Mouse (Mus musculus): Measurements from ENCODE around the gene 2700049A03Rik. TPM values are rescaled to one million over a fixed set of nuclear protein-coding genes. Genes with fewer than 3 reads are reported as not detected.

2700049A03Rik gene
- total and polyA plus RNA-seq, 2 experiments from 2014 or later: 7.5 to 7.8 TPM

- 79% methylated on average over 5 of the region's 5 CpGs for WGBS
- Histone ChIP-seq H3K27ac (no peak overlapping the region), H3K4me3 (ENCODE audit: low read length) (no peak overlapping the region), H3K4me1 (ENCODE audit: insufficient read depth, low read length) (0 out of 2 replicates have a peak, but pooled peaks cover 7% of the 10 kb centered on the region), H3K9ac (replicated peaks; ENCODE audit: low read length) (no peak overlapping the region), H3K27me3 (ENCODE audit: insufficient read depth, low read length) (no peaks in the 10 kb centered on the region), H3K4me2 (ENCODE audit: low read depth, low read length) (no peak overlapping the region), H3K36me3 (ENCODE audit: insufficient read depth, low read length) (peaks cover 24% of the 10 kb centered on the region; the same call in 1 of the 2 replicates), H3K9me3 (ENCODE audit: low read length) (no peaks in the 10 kb centered on the region)
- no peak for DNase-seq (ENCODE audit: low spot score)
- no peak for ATAC-seq
- TF ChIP-seq CTCF (IDR thresholded peaks at IDR 0.05; ENCODE audit: low read depth): 0 out of 2 replicates have a peak, but pooled peaks have one; percentile 21
Measured at GRCm38 (mm10) chr12:71139258-71139828, 2.7 kb downstream of the 2700049A03Rik start.

GRCm38 (mm10) chr12:71141189-71141588, 4.5 kb downstream of the 2700049A03Rik start:
- H3K9me3 ChIP-seq (ENCODE audit: low read length): no peaks in the 10 kb centered on the region
- no peak overlapping the region for H3K4me3 ChIP-seq (ENCODE audit: low read length)
- H3K4me2 ChIP-seq (ENCODE audit: low read depth, low read length): no peak overlapping the region
- no peak overlapping the region for H3K27ac ChIP-seq
- DNase-seq (ENCODE audit: low spot score) (no peak), ATAC-seq (no peak)
- 0 out of 2 replicates have a peak, but pooled peaks cover 7% of the 10 kb centered on the region for H3K4me1 ChIP-seq (ENCODE audit: insufficient read depth, low read length)
- no peaks in the 10 kb centered on the region for H3K27me3 ChIP-seq (ENCODE audit: insufficient read depth, low read length)
- H3K9ac ChIP-seq (replicated peaks; ENCODE audit: low read length): no peak overlapping the region
- peaks cover 29% of the 10 kb centered on the region; the same call in 1 of the 2 replicates for H3K36me3 ChIP-seq (ENCODE audit: insufficient read depth, low read length)
- TF ChIP-seq CTCF (IDR thresholded peaks at IDR 0.05; ENCODE audit: low read depth): no peak

GRCm38 (mm10) chr12:71147641-71148040, 11.0 kb downstream of the 2700049A03Rik start:
- DNase-seq (ENCODE audit: low spot score) (peak; percentile 66), ATAC-seq (no peak)
- TF ChIP-seq CTCF (IDR thresholded peaks at IDR 0.05; ENCODE audit: low read depth): peak; percentile 73
- Histone ChIP-seq H3K4me2 (ENCODE audit: low read depth, low read length) (no peak overlapping the region), H3K4me3 (ENCODE audit: low read length) (no peak overlapping the region), H3K36me3 (ENCODE audit: insufficient read depth, low read length) (peaks cover 52% of the 10 kb centered on the region), H3K4me1 (ENCODE audit: insufficient read depth, low read length) (no peaks in the 10 kb centered on the region), H3K9me3 (ENCODE audit: low read length) (no peaks in the 10 kb centered on the region), H3K9ac (replicated peaks; ENCODE audit: low read length) (no peak overlapping the region), H3K27ac (no peak overlapping the region), H3K27me3 (ENCODE audit: insufficient read depth, low read length) (no peaks in the 10 kb centered on the region)
- whole genome bisulfite sequencing: 88% methylated on average over 3 of the region's 3 CpGs

- peaks cover 55% of the 10 kb centered on the region for H3K36me3 ChIP-seq (ENCODE audit: insufficient read depth, low read length)
- no peaks in the 10 kb centered on the region for H3K27me3 ChIP-seq (ENCODE audit: insufficient read depth, low read length)
- DNase-seq (ENCODE audit: low spot score) (no peak), ATAC-seq (no peak)
- H3K4me3 ChIP-seq (ENCODE audit: low read length): no peak overlapping the region
- no peaks in the 10 kb centered on the region for H3K9me3 ChIP-seq (ENCODE audit: low read length)
- 96% methylated on average over 9 of the region's 9 CpGs for WGBS
- no peaks in the 10 kb centered on the region for H3K4me1 ChIP-seq (ENCODE audit: insufficient read depth, low read length)
- no peak overlapping the region for H3K9ac ChIP-seq (replicated peaks; ENCODE audit: low read length)
- TF ChIP-seq CTCF (IDR thresholded peaks at IDR 0.05; ENCODE audit: low read depth): no peak
- H3K27ac ChIP-seq: no peak overlapping the region
- no peak overlapping the region for H3K4me2 ChIP-seq (ENCODE audit: low read depth, low read length)
Measured at GRCm38 (mm10) chr12:71148801-71149200, 12.2 kb downstream of the 2700049A03Rik start.

GRCm38 (mm10) chr12:71149456-71149855, 12.8 kb downstream of the 2700049A03Rik start:
- no peak for ATAC-seq
- no peak for TF ChIP-seq CTCF (IDR thresholded peaks at IDR 0.05; ENCODE audit: low read depth)
- no peak for DNase-seq (ENCODE audit: low spot score)
- H3K4me2 ChIP-seq (ENCODE audit: low read depth, low read length): no peak overlapping the region
- no peaks in the 10 kb centered on the region for H3K9me3 ChIP-seq (ENCODE audit: low read length)
- no peak overlapping the region for H3K9ac ChIP-seq (replicated peaks; ENCODE audit: low read length)
- WGBS: 89% methylated on average over 6 of the region's 6 CpGs
- H3K36me3 ChIP-seq (ENCODE audit: insufficient read depth, low read length): peaks cover 51% of the 10 kb centered on the region
- H3K27ac ChIP-seq: no peak overlapping the region
- no peak overlapping the region for H3K4me3 ChIP-seq (ENCODE audit: low read length)
- H3K27me3 ChIP-seq (ENCODE audit: insufficient read depth, low read length): no peaks in the 10 kb centered on the region
- no peaks in the 10 kb centered on the region for H3K4me1 ChIP-seq (ENCODE audit: insufficient read depth, low read length)

- Histone ChIP-seq H3K4me3 (ENCODE audit: low read length) (no peak overlapping the region), H3K27ac (no peak overlapping the region), H3K9ac (replicated peaks; ENCODE audit: low read length) (no peak overlapping the region), H3K27me3 (ENCODE audit: insufficient read depth, low read length) (no peaks in the 10 kb centered on the region), H3K4me2 (ENCODE audit: low read depth, low read length) (no peak overlapping the region), H3K4me1 (ENCODE audit: insufficient read depth, low read length) (no peaks in the 10 kb centered on the region), H3K36me3 (ENCODE audit: insufficient read depth, low read length) (peaks cover 47% of the 10 kb centered on the region), H3K9me3 (ENCODE audit: low read length) (no peaks in the 10 kb centered on the region)
- WGBS: 97% methylated on average over 8 of the region's 8 CpGs
- no peak for TF ChIP-seq CTCF (IDR thresholded peaks at IDR 0.05; ENCODE audit: low read depth)
- ATAC-seq: no peak
- no peak for DNase-seq (ENCODE audit: low spot score)
Measured at GRCm38 (mm10) chr12:71150167-71150566, 13.5 kb downstream of the 2700049A03Rik start.

GRCm38 (mm10) chr12:71154979-71155378, 18.3 kb downstream of the 2700049A03Rik start:
- ATAC-seq: no peak
- WGBS: 97% methylated on average over 6 of the region's 6 CpGs

More at GRCm38 (mm10) chr12:71154979-71155378, 18.3 kb downstream of the 2700049A03Rik start:
- no peak for TF ChIP-seq CTCF (IDR thresholded peaks at IDR 0.05; ENCODE audit: low read depth)
- Histone ChIP-seq H3K4me1 (ENCODE audit: insufficient read depth, low read length) (no peaks in the 10 kb centered on the region), H3K9ac (replicated peaks; ENCODE audit: low read length) (no peak overlapping the region), H3K9me3 (ENCODE audit: low read length) (no peaks in the 10 kb centered on the region), H3K36me3 (ENCODE audit: insufficient read depth, low read length) (peaks cover 46% of the 10 kb centered on the region), H3K27me3 (ENCODE audit: insufficient read depth, low read length) (no peaks in the 10 kb centered on the region), H3K4me3 (ENCODE audit: low read length) (no peak overlapping the region), H3K4me2 (ENCODE audit: low read depth, low read length) (no peak overlapping the region), H3K27ac (no peak overlapping the region)
- DNase-seq (ENCODE audit: low spot score): no peak

Measured in hindbrain, postnatal 0 days (tissue).